Mouse (Mus musculus) lung, postnatal 25 days (tissue): ENCODE results near the gene Nphs2.

ENCODE experiments used
- DNase-seq: peaks from one replicate; pipeline ENCODE4 v3.0.0; 2022; ENCODE audit warnings: low spot score

The Nphs2 gene

GRCm38 (mm10) chr1:156365740-156366139 lies 55.2 kb downstream of the Nphs2 start, which contains the start of gene Gm2000:
Gene Gm2000 (plus strand): TSS chr1:156366040.
- no peak for DNase-seq
